Mouse (Mus musculus): Measurements from ENCODE around the gene Sdhaf2.

DNA sequence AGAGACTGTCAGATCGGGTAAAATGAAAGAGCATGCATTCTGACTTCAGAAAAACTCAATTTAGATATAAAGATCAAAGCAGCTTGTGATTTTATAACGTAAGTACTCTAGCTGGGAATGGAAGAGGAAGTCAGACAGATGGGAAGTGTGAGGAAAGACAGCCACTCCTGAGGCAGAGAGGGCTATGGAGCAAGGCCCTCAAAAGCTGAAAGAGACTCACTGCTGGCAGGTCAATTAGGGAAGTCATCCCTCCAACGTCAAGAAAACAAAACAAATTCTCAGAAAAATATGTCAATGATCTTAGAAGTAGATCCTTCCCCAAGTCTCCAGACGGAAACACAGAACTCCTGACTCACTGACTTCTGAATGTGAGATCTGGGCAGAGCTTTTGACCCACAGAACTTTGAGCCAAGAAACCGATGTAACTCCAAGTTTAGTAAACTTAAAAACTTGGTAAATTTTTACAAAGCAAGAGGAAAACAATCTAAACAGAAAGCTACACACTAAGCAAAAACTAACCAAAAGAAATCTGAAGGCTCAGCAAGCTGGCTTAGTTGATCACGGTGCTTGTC lies 15.1 kb downstream of the Sdhaf2 start:
- TF ChIP-seq GATA1 (IDR thresholded peaks at IDR 0.05; ENCODE audit: low read length) (no peak), TAL1 (IDR thresholded peaks at IDR 0.05; ENCODE audit: low read length) (no peak)
